Mouse (Mus musculus): ENCODE results near the gene Ankrd27. TPM values are rescaled to one million over a fixed set of nuclear protein-coding genes. Genes with fewer than 3 reads are reported as not detected.

Gene Ankrd27
- polyA plus RNA-seq, 1 experiment from 2014 or later, result 19.5 TPM

- no peak overlapping the region for H3K4me3 ChIP-seq (ENCODE audit: control insufficient read depth in 1 of 2, insufficient read depth in 1 of 2, low read depth in 1 of 2, low read length in 2 of 2)
- WGBS, result 39% methylated on average over 6 of the region's 6 CpGs
- H3K9ac ChIP-seq (ENCODE audit: low read length), result no peak overlapping the region
- H3K4me1 ChIP-seq (ENCODE audit: control insufficient read depth in 2 of 2, insufficient read depth in 2 of 2, low read length in 2 of 2), result no peaks in the 10 kb centered on the region
- peaks cover 4% of the 10 kb centered on the region; the same call in 1 of the 2 replicates for H3K9me3 ChIP-seq (ENCODE audit: control insufficient read depth, low read length)
- H3K36me3 ChIP-seq (ENCODE audit: control insufficient read depth, insufficient read depth, low read length), result no peaks in the 10 kb centered on the region
- no peaks in the 10 kb centered on the region for H3K27me3 ChIP-seq (ENCODE audit: control insufficient read depth, insufficient read depth, low read length)
- ATAC-seq (ENCODE audit: insufficient number of reproducible peaks, insufficient read depth, low FRiP score, low read depth), result no peak
- no peak overlapping the region for H3K27ac ChIP-seq (replicated peaks in 1 of 2; ENCODE audit: control insufficient read depth in 1 of 2, insufficient read depth in 1 of 2, low read depth in 2 of 2, low read length in 2 of 2)
- no peak overlapping the region for H3K4me2 ChIP-seq (ENCODE audit: low read length)
Measured at GRCm38 (mm10) chr7:35657829-35658228, 71.8 kb downstream of the Ankrd27 start.

GRCm38 (mm10) chr7:35659173-35659572 lies 73.1 kb downstream of the Ankrd27 start:
- no peak overlapping the region for H3K4me2 ChIP-seq (ENCODE audit: low read length)
- WGBS, result 54% methylated on average over 3 of the region's 3 CpGs
- H3K9ac ChIP-seq (ENCODE audit: low read length), result no peak overlapping the region
- peaks cover 4% of the 10 kb centered on the region; the same call in 1 of the 2 replicates for H3K9me3 ChIP-seq (ENCODE audit: control insufficient read depth, low read length)
- H3K27ac ChIP-seq (replicated peaks in 1 of 2; ENCODE audit: control insufficient read depth in 1 of 2, insufficient read depth in 1 of 2, low read depth in 2 of 2, low read length in 2 of 2), result no peak overlapping the region
- H3K4me3 ChIP-seq (ENCODE audit: control insufficient read depth in 1 of 2, insufficient read depth in 1 of 2, low read depth in 1 of 2, low read length in 2 of 2), result no peak overlapping the region
- H3K4me1 ChIP-seq (ENCODE audit: control insufficient read depth in 2 of 2, insufficient read depth in 2 of 2, low read length in 2 of 2), result no peaks in the 10 kb centered on the region
- no peak for ATAC-seq (ENCODE audit: insufficient number of reproducible peaks, insufficient read depth, low FRiP score, low read depth)
- H3K36me3 ChIP-seq (ENCODE audit: control insufficient read depth, insufficient read depth, low read length), result no peaks in the 10 kb centered on the region
- H3K27me3 ChIP-seq (ENCODE audit: control insufficient read depth, insufficient read depth, low read length), result no peaks in the 10 kb centered on the region

DNA sequence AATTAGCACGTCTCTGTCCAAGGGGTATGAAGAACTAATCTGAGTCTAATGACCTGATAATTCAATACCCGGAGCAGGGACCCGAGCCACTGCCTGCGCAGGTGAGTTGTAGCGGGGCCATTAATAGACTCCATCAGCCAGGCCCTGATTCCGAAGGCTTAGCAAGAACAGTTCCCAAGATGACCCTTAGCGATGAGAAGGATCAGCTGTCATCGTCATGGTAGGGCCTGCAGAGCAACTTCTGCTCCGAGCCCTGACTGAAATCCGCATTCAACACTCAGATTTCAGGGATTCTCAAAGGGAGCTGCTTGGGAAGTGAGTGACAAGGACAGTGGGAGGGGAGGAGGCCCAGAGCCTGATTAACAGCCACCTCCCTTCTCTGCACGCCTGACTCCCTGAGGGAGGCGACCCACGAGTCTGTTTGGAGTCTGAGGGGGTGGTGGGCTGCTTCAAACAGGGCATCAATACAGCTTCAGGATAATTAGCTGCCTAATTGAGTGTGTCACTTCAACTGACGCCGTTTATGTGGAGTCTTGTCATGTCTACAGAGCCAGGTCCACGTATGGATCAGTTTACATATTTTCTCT lies 77.8 kb downstream of the Ankrd27 start:
- no peaks in the 10 kb centered on the region for H3K36me3 ChIP-seq (ENCODE audit: control insufficient read depth, insufficient read depth, low read length)
- H3K4me1 ChIP-seq (ENCODE audit: control insufficient read depth in 2 of 2, insufficient read depth in 2 of 2, low read length in 2 of 2), result no peaks in the 10 kb centered on the region
- no peak overlapping the region for H3K27ac ChIP-seq (replicated peaks in 1 of 2; ENCODE audit: control insufficient read depth in 1 of 2, insufficient read depth in 1 of 2, low read depth in 2 of 2, low read length in 2 of 2)
- H3K9ac ChIP-seq (ENCODE audit: low read length), result no peak overlapping the region
- no peak overlapping the region for H3K4me3 ChIP-seq (ENCODE audit: control insufficient read depth in 1 of 2, insufficient read depth in 1 of 2, low read depth in 1 of 2, low read length in 2 of 2)
- ATAC-seq (ENCODE audit: insufficient number of reproducible peaks, insufficient read depth, low FRiP score, low read depth), result no peak
- H3K9me3 ChIP-seq (ENCODE audit: control insufficient read depth, low read length), result peaks cover 4% of the 10 kb centered on the region; the same call in 1 of the 2 replicates
- no peaks in the 10 kb centered on the region for H3K27me3 ChIP-seq (ENCODE audit: control insufficient read depth, insufficient read depth, low read length)
- WGBS, result 55% methylated on average over 16 of the region's 16 CpGs
- no peak overlapping the region for H3K4me2 ChIP-seq (ENCODE audit: low read length)

- no peak overlapping the region for H3K4me2 ChIP-seq (ENCODE audit: low read length)
- no peak overlapping the region for H3K9ac ChIP-seq (ENCODE audit: low read length)
- H3K27ac ChIP-seq (replicated peaks in 1 of 2; ENCODE audit: control insufficient read depth in 1 of 2, insufficient read depth in 1 of 2, low read depth in 2 of 2, low read length in 2 of 2), result no peak overlapping the region
- H3K9me3 ChIP-seq (ENCODE audit: control insufficient read depth, low read length), result no peaks in the 10 kb centered on the region
- ATAC-seq (ENCODE audit: insufficient number of reproducible peaks, insufficient read depth, low FRiP score, low read depth), result no peak
- no peak overlapping the region for H3K4me3 ChIP-seq (ENCODE audit: control insufficient read depth in 1 of 2, insufficient read depth in 1 of 2, low read depth in 1 of 2, low read length in 2 of 2)
- WGBS, result 64% methylated on average over 18 of the region's 18 CpGs
- no peaks in the 10 kb centered on the region for H3K36me3 ChIP-seq (ENCODE audit: control insufficient read depth, insufficient read depth, low read length)
- no peaks in the 10 kb centered on the region for H3K27me3 ChIP-seq (ENCODE audit: control insufficient read depth, insufficient read depth, low read length)
- H3K4me1 ChIP-seq (ENCODE audit: control insufficient read depth in 2 of 2, insufficient read depth in 2 of 2, low read length in 2 of 2), result no peaks in the 10 kb centered on the region
Measured at GRCm38 (mm10) chr7:35668066-35669041, 82.3 kb downstream of the Ankrd27 start.

DNA sequence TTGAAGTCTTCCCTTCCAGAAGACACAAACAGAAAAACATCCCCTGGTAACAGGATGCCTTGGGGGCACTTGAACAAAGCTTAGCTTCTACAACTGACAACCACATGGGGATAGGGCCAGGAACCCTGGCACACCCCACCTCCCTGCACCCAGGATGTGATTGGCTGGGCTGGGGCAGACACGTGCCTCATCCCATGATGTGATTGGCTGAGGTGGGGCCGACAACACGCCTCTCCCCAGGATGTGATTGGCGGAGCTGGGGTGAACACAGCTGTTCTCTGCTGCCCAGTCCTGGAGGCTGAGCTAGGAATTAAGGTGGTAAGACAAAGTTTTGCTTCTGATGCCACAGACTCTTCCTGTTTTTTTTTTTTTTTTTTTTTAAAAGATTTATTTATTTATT lies 92.9 kb downstream of the Ankrd27 start:
- Histone ChIP-seq H3K4me2 (ENCODE audit: low read length) (no peak overlapping the region), H3K36me3 (ENCODE audit: control insufficient read depth, insufficient read depth, low read length) (no peaks in the 10 kb centered on the region), H3K9me3 (ENCODE audit: control insufficient read depth, low read length) (peaks cover 3% of the 10 kb centered on the region; the same call in 1 of the 2 replicates), H3K9ac (ENCODE audit: low read length) (no peak overlapping the region), H3K4me3 (ENCODE audit: control insufficient read depth in 1 of 2, insufficient read depth in 1 of 2, low read depth in 1 of 2, low read length in 2 of 2) (no peak overlapping the region), H3K27ac (replicated peaks in 1 of 2; ENCODE audit: control insufficient read depth in 1 of 2, insufficient read depth in 1 of 2, low read depth in 2 of 2, low read length in 2 of 2) (no peak overlapping the region), H3K27me3 (ENCODE audit: control insufficient read depth, insufficient read depth, low read length) (no peaks in the 10 kb centered on the region), H3K4me1 (ENCODE audit: control insufficient read depth in 2 of 2, insufficient read depth in 2 of 2, low read length in 2 of 2) (no peaks in the 10 kb centered on the region)
- ATAC-seq (ENCODE audit: insufficient number of reproducible peaks, insufficient read depth, low FRiP score, low read depth), result no peak
- WGBS, result 75% methylated on average over 4 of the region's 4 CpGs

DNA sequence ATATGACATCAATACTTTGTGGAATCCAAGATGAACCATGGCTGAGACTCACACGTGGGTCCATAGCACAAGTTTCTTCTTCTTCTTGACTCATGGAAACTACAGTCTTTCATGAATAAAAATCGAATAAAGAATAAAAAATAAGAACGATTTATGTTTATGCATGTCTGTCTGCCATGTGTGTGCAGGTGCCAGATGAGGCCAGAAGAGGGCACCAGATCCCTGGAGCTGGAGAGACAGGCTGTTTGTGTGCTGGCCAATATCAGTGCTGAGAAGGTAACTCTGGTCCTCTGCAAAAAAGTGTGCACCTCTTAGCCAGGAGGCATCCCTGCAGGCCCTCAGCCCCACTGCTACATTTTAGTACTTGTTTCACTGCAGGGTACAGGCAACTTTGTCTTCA lies 95.5 kb downstream of the Ankrd27 start:
- no peak overlapping the region for H3K4me3 ChIP-seq (ENCODE audit: control insufficient read depth in 1 of 2, insufficient read depth in 1 of 2, low read depth in 1 of 2, low read length in 2 of 2)
- WGBS, result 77% methylated on average over 3 of the region's 3 CpGs
- H3K27ac ChIP-seq (replicated peaks in 1 of 2; ENCODE audit: control insufficient read depth in 1 of 2, insufficient read depth in 1 of 2, low read depth in 2 of 2, low read length in 2 of 2), result no peak overlapping the region
- H3K9me3 ChIP-seq (ENCODE audit: control insufficient read depth, low read length), result peaks cover 3% of the 10 kb centered on the region; the same call in 1 of the 2 replicates
- H3K4me1 ChIP-seq (ENCODE audit: control insufficient read depth in 2 of 2, insufficient read depth in 2 of 2, low read length in 2 of 2), result peaks cover 0 to 2% of the 10 kb centered on the region in 2 experiments; a peak in 1 of 4 replicates
- H3K9ac ChIP-seq (ENCODE audit: low read length), result no peak overlapping the region
- no peak for ATAC-seq (ENCODE audit: insufficient number of reproducible peaks, insufficient read depth, low FRiP score, low read depth)
- H3K36me3 ChIP-seq (ENCODE audit: control insufficient read depth, insufficient read depth, low read length), result no peaks in the 10 kb centered on the region
- no peak overlapping the region for H3K4me2 ChIP-seq (ENCODE audit: low read length)
- H3K27me3 ChIP-seq (ENCODE audit: control insufficient read depth, insufficient read depth, low read length), result no peaks in the 10 kb centered on the region

DNA sequence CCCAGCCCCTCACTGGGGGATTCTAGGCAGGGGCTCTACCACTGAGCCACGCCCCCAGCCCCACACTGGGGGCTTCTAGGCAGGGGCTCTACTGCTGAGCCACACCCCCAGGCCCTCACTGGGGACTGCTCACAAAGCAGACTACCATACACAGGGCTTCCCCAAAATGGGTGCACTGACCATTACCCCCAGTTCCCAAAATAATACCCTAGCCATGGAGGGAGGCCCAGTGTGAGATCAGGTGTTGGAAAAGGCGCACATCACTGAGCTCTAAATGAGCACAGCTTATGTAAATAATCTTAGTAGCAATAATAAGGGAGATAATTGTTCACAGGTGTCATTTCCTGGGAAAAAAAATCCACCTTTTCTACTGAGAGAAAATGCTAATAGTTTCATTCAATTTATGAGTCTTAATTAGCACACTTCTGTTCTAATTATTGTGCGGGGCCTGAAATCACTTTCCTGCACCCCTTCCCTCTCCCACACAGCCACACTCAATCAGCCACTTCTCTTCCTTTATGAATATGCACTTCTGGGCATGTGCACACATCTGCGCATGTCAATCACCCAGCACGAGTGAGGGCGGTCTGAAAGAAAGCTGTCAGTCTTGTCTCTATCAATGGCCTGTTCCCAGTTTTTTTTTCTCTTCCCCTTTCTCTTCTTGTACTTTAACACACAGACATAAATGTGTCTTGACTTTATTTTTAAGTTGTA lies 97.5 kb downstream of the Ankrd27 start:
- no peaks in the 10 kb centered on the region for H3K36me3 ChIP-seq (ENCODE audit: control insufficient read depth, insufficient read depth, low read length)
- H3K27me3 ChIP-seq (ENCODE audit: control insufficient read depth, insufficient read depth, low read length), result no peaks in the 10 kb centered on the region
- no peak for ATAC-seq (ENCODE audit: insufficient number of reproducible peaks, insufficient read depth, low FRiP score, low read depth)
- H3K9ac ChIP-seq (ENCODE audit: low read length), result no peak overlapping the region
- no peaks in the 10 kb centered on the region for H3K9me3 ChIP-seq (ENCODE audit: control insufficient read depth, low read length)
- H3K4me2 ChIP-seq (ENCODE audit: low read length), result no peak overlapping the region
- peaks cover 5 to 14% of the 10 kb centered on the region in 2 experiments for H3K4me1 ChIP-seq (ENCODE audit: control insufficient read depth in 2 of 2, insufficient read depth in 2 of 2, low read length in 2 of 2)
- 85% methylated on average over 6 of the region's 6 CpGs for WGBS
- H3K27ac ChIP-seq (replicated peaks in 1 of 2; ENCODE audit: control insufficient read depth in 1 of 2, insufficient read depth in 1 of 2, low read depth in 2 of 2, low read length in 2 of 2), result no peak overlapping the region
- H3K4me3 ChIP-seq (ENCODE audit: control insufficient read depth in 1 of 2, insufficient read depth in 1 of 2, low read depth in 1 of 2, low read length in 2 of 2), result no peak overlapping the region

Measured in heart, embryonic 14.5 days (tissue).